Mouse (Mus musculus): Measurements from ENCODE around the gene Il4. TPM values are rescaled to one million over a fixed set of nuclear protein-coding genes. Genes with fewer than 3 reads are reported as not detected.

Gene Il4
- polyA plus RNA-seq, 1 experiment: not detected

- Histone ChIP-seq H3K4me3 (ENCODE audit: insufficient read depth, low read depth, low read length) (no peak overlapping the region), H3K4me1 (ENCODE audit: control insufficient read depth, insufficient read depth, insufficient read length, low read length) (no peaks in the 10 kb centered on the region), H3K27ac (replicated peaks; ENCODE audit: low read depth, low read length) (no peak overlapping the region)
Measured at GRCm38 (mm10) chr11:53615575-53615974, 2.9 kb downstream of the Il4 start.

- no peak overlapping the region for H3K4me3 ChIP-seq (ENCODE audit: insufficient read depth, low read depth, low read length)
- no peaks in the 10 kb centered on the region for H3K4me1 ChIP-seq (ENCODE audit: control insufficient read depth, insufficient read depth, insufficient read length, low read length)
- H3K27ac ChIP-seq (replicated peaks; ENCODE audit: low read depth, low read length): no peak overlapping the region
Measured at GRCm38 (mm10) chr11:53615172-53615571, 3.3 kb downstream of the Il4 start.

GRCm38 (mm10) chr11:53609672-53610071 lies 8.8 kb downstream of the Il4 start:
- Histone ChIP-seq H3K27ac (replicated peaks; ENCODE audit: low read depth, low read length) (no peak overlapping the region), H3K4me3 (ENCODE audit: insufficient read depth, low read depth, low read length) (no peak overlapping the region), H3K4me1 (ENCODE audit: control insufficient read depth, insufficient read depth, insufficient read length, low read length) (no peaks in the 10 kb centered on the region)

GRCm38 (mm10) chr11:53609231-53609630 lies 9.2 kb downstream of the Il4 start:
- H3K4me1 ChIP-seq (ENCODE audit: control insufficient read depth, insufficient read depth, insufficient read length, low read length): no peaks in the 10 kb centered on the region
- no peak overlapping the region for H3K4me3 ChIP-seq (ENCODE audit: insufficient read depth, low read depth, low read length)
- no peak overlapping the region for H3K27ac ChIP-seq (replicated peaks; ENCODE audit: low read depth, low read length)

- H3K4me3 ChIP-seq (ENCODE audit: insufficient read depth, low read depth, low read length): no peak overlapping the region
- H3K4me1 ChIP-seq (ENCODE audit: control insufficient read depth, insufficient read depth, insufficient read length, low read length): no peaks in the 10 kb centered on the region
- no peak overlapping the region for H3K27ac ChIP-seq (replicated peaks; ENCODE audit: low read depth, low read length)
Measured at GRCm38 (mm10) chr11:53605609-53606008, 12.9 kb downstream of the Il4 start.

- no peaks in the 10 kb centered on the region for H3K4me1 ChIP-seq (ENCODE audit: control insufficient read depth, insufficient read depth, insufficient read length, low read length)
- H3K4me3 ChIP-seq (ENCODE audit: insufficient read depth, low read depth, low read length): no peak overlapping the region
- H3K27ac ChIP-seq (replicated peaks; ENCODE audit: low read depth, low read length): no peak overlapping the region
Measured at GRCm38 (mm10) chr11:53604983-53605382, 13.5 kb downstream of the Il4 start.

GRCm38 (mm10) chr11:53591116-53591515 lies 27.4 kb downstream of the Il4 start:
- Histone ChIP-seq H3K27ac (replicated peaks; ENCODE audit: low read depth, low read length) (no peak overlapping the region), H3K4me1 (ENCODE audit: control insufficient read depth, insufficient read depth, insufficient read length, low read length) (no peaks in the 10 kb centered on the region), H3K4me3 (ENCODE audit: insufficient read depth, low read depth, low read length) (no peak overlapping the region)

- Histone ChIP-seq H3K27ac (replicated peaks; ENCODE audit: low read depth, low read length) (no peak overlapping the region), H3K4me1 (ENCODE audit: control insufficient read depth, insufficient read depth, insufficient read length, low read length) (no peaks in the 10 kb centered on the region), H3K4me3 (ENCODE audit: insufficient read depth, low read depth, low read length) (no peak overlapping the region)
Measured at GRCm38 (mm10) chr11:53590368-53590768, 28.1 kb downstream of the Il4 start.

GRCm38 (mm10) chr11:53588279-53588678 lies 30.2 kb downstream of the Il4 start:
- Histone ChIP-seq H3K4me3 (ENCODE audit: insufficient read depth, low read depth, low read length) (no peak overlapping the region), H3K27ac (replicated peaks; ENCODE audit: low read depth, low read length) (no peak overlapping the region), H3K4me1 (ENCODE audit: control insufficient read depth, insufficient read depth, insufficient read length, low read length) (no peaks in the 10 kb centered on the region)

GRCm38 (mm10) chr11:53585510-53585909 lies 33.0 kb downstream of the Il4 start:
- no peaks in the 10 kb centered on the region for H3K4me1 ChIP-seq (ENCODE audit: control insufficient read depth, insufficient read depth, insufficient read length, low read length)
- no peak overlapping the region for H3K27ac ChIP-seq (replicated peaks; ENCODE audit: low read depth, low read length)
- no peak overlapping the region for H3K4me3 ChIP-seq (ENCODE audit: insufficient read depth, low read depth, low read length)

GRCm38 (mm10) chr11:53584849-53585248 lies 33.6 kb downstream of the Il4 start:
- Histone ChIP-seq H3K27ac (replicated peaks; ENCODE audit: low read depth, low read length) (no peak overlapping the region), H3K4me3 (ENCODE audit: insufficient read depth, low read depth, low read length) (no peak overlapping the region), H3K4me1 (ENCODE audit: control insufficient read depth, insufficient read depth, insufficient read length, low read length) (no peaks in the 10 kb centered on the region)

- H3K4me3 ChIP-seq (ENCODE audit: insufficient read depth, low read depth, low read length): no peak overlapping the region
- H3K4me1 ChIP-seq (ENCODE audit: control insufficient read depth, insufficient read depth, insufficient read length, low read length): no peaks in the 10 kb centered on the region
- H3K27ac ChIP-seq (replicated peaks; ENCODE audit: low read depth, low read length): no peak overlapping the region
Measured at GRCm38 (mm10) chr11:53583151-53583550, 35.3 kb downstream of the Il4 start.

- H3K27ac ChIP-seq (replicated peaks; ENCODE audit: low read depth, low read length): no peak overlapping the region
- no peaks in the 10 kb centered on the region for H3K4me1 ChIP-seq (ENCODE audit: control insufficient read depth, insufficient read depth, insufficient read length, low read length)
- H3K4me3 ChIP-seq (ENCODE audit: insufficient read depth, low read depth, low read length): no peak overlapping the region
Measured at GRCm38 (mm10) chr11:53580562-53580961, 37.9 kb downstream of the Il4 start.

GRCm38 (mm10) chr11:53567224-53568014 lies 51.0 kb downstream of the Il4 start, which contains the start of gene Kif3a:
Gene Kif3a, plus strand, starts transcription at chr11:53567379.
- Histone ChIP-seq H3K4me1 (ENCODE audit: control insufficient read depth, insufficient read depth, insufficient read length, low read length) (no peaks in the 10 kb centered on the region), H3K4me3 (ENCODE audit: insufficient read depth, low read depth, low read length) (peak within 1 kb of the TSS; percentile 94), H3K27ac (replicated peaks; ENCODE audit: low read depth, low read length) (no peak within 1 kb of the TSS)

GRCm38 (mm10) chr11:53566646-53567045 lies 51.8 kb downstream of the Il4 start:
- Histone ChIP-seq H3K4me3 (ENCODE audit: insufficient read depth, low read depth, low read length) (no peak overlapping the region), H3K27ac (replicated peaks; ENCODE audit: low read depth, low read length) (no peak overlapping the region), H3K4me1 (ENCODE audit: control insufficient read depth, insufficient read depth, insufficient read length, low read length) (no peaks in the 10 kb centered on the region)

GRCm38 (mm10) chr11:53561986-53562385 lies 56.5 kb downstream of the Il4 start:
- Histone ChIP-seq H3K4me3 (ENCODE audit: insufficient read depth, low read depth, low read length) (no peak overlapping the region), H3K4me1 (ENCODE audit: control insufficient read depth, insufficient read depth, insufficient read length, low read length) (no peaks in the 10 kb centered on the region)

More at GRCm38 (mm10) chr11:53561986-53562385, 56.5 kb downstream of the Il4 start:
- no peak overlapping the region for H3K27ac ChIP-seq (replicated peaks; ENCODE audit: low read depth, low read length)
